Mouse (Mus musculus) forebrain, embryonic 13.5 days (tissue): ENCODE measurements around the gene Paqr9. TPM values are rescaled to one million over a fixed set of nuclear protein-coding genes. Genes with fewer than 3 reads are reported as not detected.

ENCODE experiments used
- ATAC-seq: fragments of 200-750 bp; cut with Nextera tagmentation; 2 replicates; pipeline ENCODE4 v1.8.0; 2017
- H3K27ac ChIP-seq: fragments of 300-500 bp; sonication (generic); 2 replicates; pipeline ENCODE4 v1.5.1; 2015; ENCODE audit warnings: inconsistent platforms, mild to moderate bottlenecking, moderate library complexity
- H3K27me3 ChIP-seq: fragments of 300-500 bp; sonication (generic); 2 replicates; pipeline ENCODE4 v1.6.1; 2015; ENCODE audit warnings: mild to moderate bottlenecking, inconsistent platforms
- H3K36me3 ChIP-seq: fragments of 300-500 bp; sonication (generic); 2 replicates; pipeline ENCODE4 v1.6.1; 2015; ENCODE audit warnings: mild to moderate bottlenecking, inconsistent platforms; ENCODE audit not compliant: poor library complexity, severe bottlenecking
- H3K4me1 ChIP-seq: fragments of 300-500 bp; sonication (generic); 2 replicates; pipeline ENCODE4 v1.6.1; 2015; ENCODE audit warnings: inconsistent platforms
- H3K4me2 ChIP-seq: fragments of 300-500 bp; sonication (generic); 2 replicates; pipeline ENCODE4 v1.6.1; 2015; ENCODE audit warnings: inconsistent platforms, mild to moderate bottlenecking, moderate library complexity
- H3K4me3 ChIP-seq: fragments of 300-500 bp; sonication (generic); 2 replicates; pipeline ENCODE4 v1.5.1; 2015; ENCODE audit warnings: mild to moderate bottlenecking, inconsistent platforms
- H3K9ac ChIP-seq: fragments of 300-500 bp; sonication (generic); 2 replicates; pipeline ENCODE4 v1.6.1; 2015; ENCODE audit warnings: mild to moderate bottlenecking, inconsistent platforms
- H3K9me3 ChIP-seq: fragments of 300-500 bp; sonication (generic); replicated peaks from 2 replicates; pipeline ENCODE4 v1.6.1; 2016; ENCODE audit warnings: inconsistent platforms
- WGBS: fragments of 180-500 bp; shearing (Covaris S2); methylation state at CpG from one replicate; pipeline ENCODE4 v1.1.7; 2015; 5-methylcytosine and 5-hydroxymethylcytosine counted together
- polyA plus RNA-seq: library from polyadenylated mRNA; unstranded; fragments of >200 nt; fragmentation: Nextera tagmentation; extraction: Ambion mirVana; gene quantifications from 2 replicates; pipeline ENCODE4 v1.2.1, GENCODE M21; 2015

The Paqr9 gene
- polyA plus RNA-seq, 1 experiment from 2014 or later, result 0.81 TPM

- Histone ChIP-seq H3K4me2 (no peak overlapping the region), H3K4me1 (peaks cover 4% of the 10 kb centered on the region; the same call in 1 of the 2 replicates), H3K36me3 (no peaks in the 10 kb centered on the region), H3K27ac (no peak overlapping the region), H3K9me3 (no peaks in the 10 kb centered on the region), H3K4me3 (no peak overlapping the region), H3K27me3 (no peaks in the 10 kb centered on the region), H3K9ac (no peak overlapping the region)
- WGBS, result 83% methylated on average over 3 of the region's 3 CpGs
- no peak for ATAC-seq
Measured at GRCm38 (mm10) chr9:95615961-95616360, 56.5 kb downstream of the Paqr9 start.

Other genes starting within 250 kb of the Paqr9 start
- gene Chst2, start 152.9 kb upstream of the Paqr9 start, polyA plus RNA-seq, result 8.8 and 9.6 TPM in 2 replicates
- 165 and 200 TPM in 2 replicates for gene U2surp, start 47.7 kb upstream of the Paqr9 start, polyA plus RNA-seq
- 1.4 and 2.8 TPM in 2 replicates for gene Pcolce2, start 77.9 kb downstream of the Paqr9 start, polyA plus RNA-seq
- 3.2 and 3.6 TPM in 2 replicates for gene Trpc1, start 190.7 kb downstream of the Paqr9 start, polyA plus RNA-seq